Mouse (Mus musculus): ENCODE results near the gene Hspa2. TPM values are rescaled to one million over a fixed set of nuclear protein-coding genes. Genes with fewer than 3 reads are reported as not detected.

The Hspa2 gene
- polyA plus RNA-seq, 1 experiment from 2014 or later, result 7.6 TPM

DNA sequence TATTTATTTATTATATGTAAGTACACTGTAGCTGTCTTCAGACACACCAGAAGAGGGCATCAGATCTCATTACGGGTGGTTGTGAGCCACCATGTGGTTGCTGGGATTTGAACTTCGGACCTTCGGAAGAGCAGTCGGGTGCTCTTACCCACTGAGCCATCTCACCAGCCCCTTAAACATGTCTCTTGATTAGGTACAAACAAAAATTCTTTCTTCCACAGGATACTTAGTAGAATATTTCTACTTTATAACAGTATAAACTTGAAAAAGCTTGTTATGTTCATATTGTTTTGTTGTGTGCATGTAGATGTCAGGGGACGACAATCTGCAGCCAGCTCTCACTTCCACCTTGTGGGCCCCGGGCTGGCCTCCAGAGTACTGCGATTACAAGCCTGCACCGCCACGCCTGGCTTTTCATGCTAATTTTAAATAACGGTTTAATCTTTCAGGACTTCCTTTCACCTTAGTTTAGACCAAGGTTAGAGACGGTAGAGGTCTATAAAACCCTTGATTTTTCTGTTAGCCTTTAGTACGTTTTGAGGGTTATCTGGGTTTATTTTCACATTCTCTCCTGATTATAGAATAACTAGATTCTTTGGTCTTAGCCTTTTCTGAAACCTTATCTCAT, 11.5 kb downstream of the Hspa2 start:
- WGBS, result 85% methylated on average over 11 of the region's 12 CpGs
- ATAC-seq, result no peak
- Histone ChIP-seq H3K4me3 (ENCODE audit: low read depth, low read length) (no peak overlapping the region), H3K4me1 (ENCODE audit: control insufficient read depth, insufficient read depth, low read length) (no peaks in the 10 kb centered on the region), H3K27ac (ENCODE audit: low read length) (no peak overlapping the region), H3K9ac (ENCODE audit: low read depth, low read length) (no peak overlapping the region), H3K9me3 (replicated peaks; ENCODE audit: control insufficient read depth, low read length, poor library complexity, severe bottlenecking) (no peaks in the 10 kb centered on the region), H3K27me3 (ENCODE audit: control insufficient read depth, insufficient read depth, low read depth, low read length) (peaks cover 12% of the 10 kb centered on the region), H3K4me2 (ENCODE audit: low read length) (no peak overlapping the region), H3K36me3 (ENCODE audit: control insufficient read depth, insufficient read depth, low read length) (no peaks in the 10 kb centered on the region)

DNA sequence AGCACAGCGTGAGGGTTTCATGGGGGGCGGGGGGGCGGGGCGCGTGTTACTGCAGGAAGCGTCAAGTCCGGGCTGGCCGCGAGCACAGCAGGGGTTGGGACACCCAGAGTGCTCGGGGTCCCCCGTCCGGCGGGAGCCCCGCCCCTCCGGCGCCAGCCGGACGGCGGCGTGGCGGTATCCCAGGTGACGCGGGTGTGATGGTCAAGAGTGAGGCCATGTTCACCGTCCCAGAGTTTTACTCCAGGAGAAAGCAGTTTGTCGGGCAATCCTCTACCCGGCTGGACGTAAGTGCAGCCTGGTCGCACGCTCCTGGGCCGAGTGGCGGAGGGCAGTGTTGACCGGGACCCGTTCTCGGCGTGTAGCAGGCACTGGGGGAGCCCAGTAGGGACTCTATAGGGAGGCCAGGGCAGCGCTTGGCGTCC, 13.5 kb downstream of the Hspa2 start, which contains the start of gene Ppp1r36:
TSS of gene Ppp1r36 (plus strand) at position 106 of the 422 bp plus-strand sequence.
- Histone ChIP-seq H3K4me1 (ENCODE audit: control insufficient read depth, insufficient read depth, low read length) (no peaks in the 10 kb centered on the region), H3K36me3 (ENCODE audit: control insufficient read depth, insufficient read depth, low read length) (no peaks in the 10 kb centered on the region), H3K9ac (ENCODE audit: low read depth, low read length) (peak within 1 kb of the TSS; percentile 32; the same call in 1 of the 2 replicates), H3K9me3 (replicated peaks; ENCODE audit: control insufficient read depth, low read length, poor library complexity, severe bottlenecking) (no peaks in the 10 kb centered on the region), H3K27ac (ENCODE audit: low read length) (no peak within 1 kb of the TSS), H3K27me3 (ENCODE audit: control insufficient read depth, insufficient read depth, low read depth, low read length) (peaks cover 12% of the 10 kb centered on the region), H3K4me3 (ENCODE audit: low read depth, low read length) (peak within 1 kb of the TSS; percentile 34), H3K4me2 (ENCODE audit: low read length) (peak within 1 kb of the TSS; percentile 66)
- no peak for ATAC-seq
- WGBS, result 1% methylated on average over 37 of the region's 37 CpGs

DNA sequence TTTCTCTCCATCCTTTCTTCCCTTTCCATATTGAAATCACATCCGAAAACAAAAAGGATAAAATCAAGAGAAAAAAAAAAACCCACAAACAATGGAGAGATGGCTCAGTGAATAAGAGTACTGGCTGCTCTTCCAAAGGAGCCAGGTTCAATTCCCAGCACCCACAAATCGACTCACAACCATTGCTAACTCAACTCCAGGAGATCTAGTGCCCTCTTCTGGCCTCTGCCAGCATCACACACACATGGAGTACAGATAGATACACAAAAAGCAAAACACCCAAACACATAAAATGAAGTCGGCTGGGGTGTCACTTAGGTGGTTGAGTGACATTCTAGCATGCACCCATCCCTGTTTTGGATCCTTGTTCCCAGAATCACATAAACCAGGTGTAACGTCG, 14.4 kb downstream of the Hspa2 start:
- WGBS, result 90% methylated on average over 5 of the region's 5 CpGs
- Histone ChIP-seq H3K27me3 (ENCODE audit: control insufficient read depth, insufficient read depth, low read depth, low read length) (peaks cover 12% of the 10 kb centered on the region), H3K27ac (ENCODE audit: low read length) (no peak overlapping the region)

DNA sequence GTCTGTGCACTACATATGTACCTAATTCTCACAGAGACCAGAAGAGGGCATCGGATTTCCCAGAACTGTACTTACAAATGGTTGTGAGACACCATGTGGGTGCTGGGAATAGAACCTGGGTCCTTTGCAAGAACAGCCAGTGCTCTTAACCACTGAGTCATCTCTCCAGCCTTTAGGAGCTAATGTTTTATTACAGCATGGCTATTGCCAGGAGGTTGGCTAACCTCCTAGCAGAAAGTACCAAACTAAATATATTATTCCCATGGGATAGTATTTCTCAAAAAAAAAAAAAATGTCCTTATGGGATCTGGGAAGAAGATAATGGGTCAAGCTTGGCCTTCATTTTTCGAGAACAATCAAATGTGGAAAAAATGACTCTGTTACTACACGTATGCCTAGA, 21.3 kb downstream of the Hspa2 start:
- Histone ChIP-seq H3K36me3 (ENCODE audit: control insufficient read depth, insufficient read depth, low read length) (no peaks in the 10 kb centered on the region), H3K4me2 (ENCODE audit: low read length) (no peak overlapping the region), H3K4me3 (ENCODE audit: low read depth, low read length) (no peak overlapping the region), H3K4me1 (ENCODE audit: control insufficient read depth, insufficient read depth, low read length) (no peaks in the 10 kb centered on the region), H3K27me3 (ENCODE audit: control insufficient read depth, insufficient read depth, low read depth, low read length) (no peaks in the 10 kb centered on the region), H3K27ac (ENCODE audit: low read length) (no peak overlapping the region), H3K9ac (ENCODE audit: low read depth, low read length) (no peak overlapping the region), H3K9me3 (replicated peaks; ENCODE audit: control insufficient read depth, low read length, poor library complexity, severe bottlenecking) (no peaks in the 10 kb centered on the region)
- 91% methylated on average over 3 of the region's 3 CpGs for WGBS
- ATAC-seq, result no peak

More for the DNA sequence above, 14.4 kb downstream of the Hspa2 start:
- Histone ChIP-seq H3K36me3 (ENCODE audit: control insufficient read depth, insufficient read depth, low read length) (no peaks in the 10 kb centered on the region), H3K4me1 (ENCODE audit: control insufficient read depth, insufficient read depth, low read length) (no peaks in the 10 kb centered on the region), H3K4me3 (ENCODE audit: low read depth, low read length) (no peak overlapping the region), H3K9me3 (replicated peaks; ENCODE audit: control insufficient read depth, low read length, poor library complexity, severe bottlenecking) (no peaks in the 10 kb centered on the region), H3K9ac (ENCODE audit: low read depth, low read length) (no peak overlapping the region), H3K4me2 (ENCODE audit: low read length) (no peak overlapping the region)
- ATAC-seq, result no peak

DNA sequence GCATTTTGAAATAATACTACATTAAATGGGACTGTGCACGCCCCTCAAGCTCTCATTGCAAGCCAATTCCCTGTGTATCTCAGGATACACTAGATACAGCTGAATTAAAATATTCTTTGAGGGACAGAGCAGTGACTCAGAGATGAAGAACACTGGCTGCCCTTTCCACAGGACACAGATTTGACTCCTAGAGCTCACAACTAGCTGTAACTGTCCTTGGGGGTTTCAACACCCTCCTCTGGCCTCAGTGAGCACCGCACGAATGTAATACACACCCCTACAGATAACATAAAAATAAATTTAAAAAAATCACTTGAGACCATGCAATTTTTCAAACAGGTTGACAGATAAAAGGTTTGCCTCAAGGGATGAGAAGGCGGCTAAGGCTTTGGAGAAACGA, 23.6 kb downstream of the Hspa2 start:
- Histone ChIP-seq H3K4me2 (ENCODE audit: low read length) (no peak overlapping the region), H3K9ac (ENCODE audit: low read depth, low read length) (no peak overlapping the region), H3K9me3 (replicated peaks; ENCODE audit: control insufficient read depth, low read length, poor library complexity, severe bottlenecking) (no peaks in the 10 kb centered on the region), H3K4me3 (ENCODE audit: low read depth, low read length) (no peak overlapping the region), H3K4me1 (ENCODE audit: control insufficient read depth, insufficient read depth, low read length) (no peaks in the 10 kb centered on the region), H3K27ac (ENCODE audit: low read length) (no peak overlapping the region), H3K36me3 (ENCODE audit: control insufficient read depth, insufficient read depth, low read length) (no peaks in the 10 kb centered on the region), H3K27me3 (ENCODE audit: control insufficient read depth, insufficient read depth, low read depth, low read length) (no peaks in the 10 kb centered on the region)
- 56% methylated on average over 5 of the region's 5 CpGs for WGBS
- ATAC-seq, result no peak

DNA sequence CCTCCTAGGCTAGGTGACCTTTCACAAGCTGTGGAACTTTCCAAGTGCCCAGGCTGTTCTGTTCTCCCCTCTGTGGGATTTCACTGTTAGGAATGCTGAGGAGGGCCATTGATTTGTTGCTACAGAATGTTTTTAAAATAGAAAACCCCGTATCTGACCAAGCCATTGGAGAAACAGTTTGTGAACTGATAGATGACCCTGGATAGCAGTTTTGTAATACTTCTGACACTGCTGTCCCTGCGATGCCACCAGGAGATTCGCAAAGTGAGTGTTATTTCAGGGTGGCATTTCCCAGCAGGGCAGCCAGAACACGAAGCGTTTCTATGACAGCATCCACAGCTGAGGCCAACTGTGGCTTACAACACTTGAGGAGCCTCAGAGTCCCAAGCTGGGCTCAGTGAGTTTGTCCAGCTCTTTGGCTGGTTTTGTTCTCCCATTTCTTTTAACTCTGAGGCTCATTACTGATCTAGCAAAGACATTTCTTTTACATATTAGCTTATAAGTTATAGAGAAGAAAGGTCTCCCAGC, 27.0 kb downstream of the Hspa2 start:
- 64% methylated on average over 5 of the region's 5 CpGs for WGBS
- H3K4me2 ChIP-seq (ENCODE audit: low read length), result no peak overlapping the region
- peaks cover 8% of the 10 kb centered on the region; the same call in 1 of the 2 replicates for H3K27me3 ChIP-seq (ENCODE audit: control insufficient read depth, insufficient read depth, low read depth, low read length)
- peak overlapping the region; percentile 28; the same call in 1 of the 2 replicates for H3K27ac ChIP-seq (ENCODE audit: low read length)
- H3K4me3 ChIP-seq (ENCODE audit: low read depth, low read length), result no peak overlapping the region
- no peak for ATAC-seq
- H3K9ac ChIP-seq (ENCODE audit: low read depth, low read length), result no peak overlapping the region
- H3K4me1 ChIP-seq (ENCODE audit: control insufficient read depth, insufficient read depth, low read length), result peaks cover 4% of the 10 kb centered on the region; the same call in 1 of the 2 replicates
- no peaks in the 10 kb centered on the region for H3K36me3 ChIP-seq (ENCODE audit: control insufficient read depth, insufficient read depth, low read length)
- no peaks in the 10 kb centered on the region for H3K9me3 ChIP-seq (replicated peaks; ENCODE audit: control insufficient read depth, low read length, poor library complexity, severe bottlenecking)

DNA sequence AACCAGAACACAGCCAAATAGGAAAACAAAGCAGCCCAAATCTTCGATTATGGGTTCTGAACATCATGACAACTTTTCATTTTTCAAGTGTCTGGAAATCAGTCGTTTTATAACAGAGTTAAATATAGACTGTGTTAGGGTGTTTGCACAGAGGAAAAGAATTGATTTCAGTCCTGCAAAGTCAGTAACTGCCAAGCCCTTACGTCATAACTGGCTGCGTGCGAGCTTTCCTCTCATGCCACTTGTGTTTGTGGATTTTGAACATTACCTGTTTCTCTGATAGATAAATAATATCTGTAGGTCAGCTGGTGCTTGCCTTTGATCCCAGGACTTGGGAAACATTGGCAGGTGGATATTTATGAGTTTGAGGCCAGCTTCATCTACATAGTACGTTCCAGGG, 27.5 kb downstream of the Hspa2 start:
- peaks cover 8% of the 10 kb centered on the region; the same call in 1 of the 2 replicates for H3K27me3 ChIP-seq (ENCODE audit: control insufficient read depth, insufficient read depth, low read depth, low read length)
- H3K4me3 ChIP-seq (ENCODE audit: low read depth, low read length), result no peak overlapping the region
- H3K9me3 ChIP-seq (replicated peaks; ENCODE audit: control insufficient read depth, low read length, poor library complexity, severe bottlenecking), result no peaks in the 10 kb centered on the region
- ATAC-seq, result no peak
- no peak overlapping the region for H3K9ac ChIP-seq (ENCODE audit: low read depth, low read length)
- H3K4me1 ChIP-seq (ENCODE audit: control insufficient read depth, insufficient read depth, low read length), result peaks cover 4% of the 10 kb centered on the region; the same call in 1 of the 2 replicates
- H3K4me2 ChIP-seq (ENCODE audit: low read length), result no peak overlapping the region
- H3K27ac ChIP-seq (ENCODE audit: low read length), result no peak overlapping the region
- WGBS, result 89% methylated on average over 6 of the region's 6 CpGs
- H3K36me3 ChIP-seq (ENCODE audit: control insufficient read depth, insufficient read depth, low read length), result no peaks in the 10 kb centered on the region

DNA sequence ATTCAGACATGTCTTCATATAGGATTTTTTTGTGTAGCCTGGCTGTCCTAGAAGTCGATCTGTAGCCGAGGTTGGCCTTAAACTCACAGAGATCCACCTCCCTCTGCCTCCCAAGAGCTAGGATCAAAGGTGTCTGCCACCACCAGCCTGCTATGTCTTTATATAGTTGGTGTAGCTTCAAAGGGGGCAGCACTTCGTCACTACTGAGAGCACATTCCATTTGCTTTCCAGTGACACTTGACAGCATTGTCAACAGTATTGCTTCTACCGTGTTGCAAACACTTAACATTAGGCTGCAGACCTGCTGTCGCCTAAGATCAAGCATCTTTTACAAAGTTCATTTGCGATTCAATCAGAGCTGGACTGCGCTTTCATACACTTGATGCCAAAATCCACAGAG, 30.1 kb downstream of the Hspa2 start:
- Histone ChIP-seq H3K27ac (ENCODE audit: low read length) (no peak overlapping the region), H3K4me3 (ENCODE audit: low read depth, low read length) (no peak overlapping the region), H3K9ac (ENCODE audit: low read depth, low read length) (no peak overlapping the region), H3K9me3 (replicated peaks; ENCODE audit: control insufficient read depth, low read length, poor library complexity, severe bottlenecking) (no peaks in the 10 kb centered on the region), H3K4me1 (ENCODE audit: control insufficient read depth, insufficient read depth, low read length) (peaks cover 4% of the 10 kb centered on the region; the same call in 1 of the 2 replicates), H3K36me3 (ENCODE audit: control insufficient read depth, insufficient read depth, low read length) (no peaks in the 10 kb centered on the region), H3K27me3 (ENCODE audit: control insufficient read depth, insufficient read depth, low read depth, low read length) (peaks cover 8% of the 10 kb centered on the region; the same call in 1 of the 2 replicates), H3K4me2 (ENCODE audit: low read length) (no peak overlapping the region)
- WGBS, result 37% methylated on average over 7 of the region's 7 CpGs
- ATAC-seq, result no peak

DNA sequence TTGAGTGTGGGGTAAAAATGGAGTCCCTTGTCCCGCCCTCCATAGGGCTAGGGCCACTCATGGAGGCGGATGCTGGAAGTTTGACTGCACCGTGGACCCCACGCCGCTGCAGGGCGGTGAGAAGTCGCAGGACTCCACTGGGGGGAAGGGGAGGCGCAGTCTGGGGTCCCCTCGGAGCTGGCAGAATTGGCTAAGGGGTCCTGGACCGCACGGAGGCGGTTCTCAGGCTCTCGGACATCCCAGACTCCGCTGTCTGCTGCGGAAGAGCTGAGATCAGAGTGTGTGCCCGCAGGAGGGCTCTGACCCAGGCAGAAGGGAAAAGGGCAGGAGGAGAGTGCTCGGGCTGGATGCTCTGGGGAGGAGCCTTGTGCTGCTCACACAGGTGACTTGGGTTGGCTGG, 31.1 kb downstream of the Hspa2 start:
- WGBS, result 5% methylated on average over 17 of the region's 17 CpGs
- peak overlapping the region; percentile 39 for H3K4me2 ChIP-seq (ENCODE audit: low read length)
- peak overlapping the region; percentile 4; the same call in 1 of the 2 replicates for H3K4me3 ChIP-seq (ENCODE audit: low read depth, low read length)
- no peaks in the 10 kb centered on the region for H3K36me3 ChIP-seq (ENCODE audit: control insufficient read depth, insufficient read depth, low read length)
- H3K27ac ChIP-seq (ENCODE audit: low read length), result no peak overlapping the region
- no peak for ATAC-seq
- no peaks in the 10 kb centered on the region for H3K9me3 ChIP-seq (replicated peaks; ENCODE audit: control insufficient read depth, low read length, poor library complexity, severe bottlenecking)
- H3K4me1 ChIP-seq (ENCODE audit: control insufficient read depth, insufficient read depth, low read length), result peaks cover 4% of the 10 kb centered on the region; the same call in 1 of the 2 replicates
- H3K9ac ChIP-seq (ENCODE audit: low read depth, low read length), result no peak overlapping the region
- H3K27me3 ChIP-seq (ENCODE audit: control insufficient read depth, insufficient read depth, low read depth, low read length), result peaks cover 8% of the 10 kb centered on the region; the same call in 1 of the 2 replicates

Measured in midbrain, embryonic 16.5 days (tissue).